Mouse (Mus musculus): Measurements from ENCODE around the gene Dohh. TPM values are rescaled to one million over a fixed set of nuclear protein-coding genes. Genes with fewer than 3 reads are reported as not detected.

The Dohh gene
- polyA plus RNA-seq, 1 experiment: 79.2 TPM

DNA sequence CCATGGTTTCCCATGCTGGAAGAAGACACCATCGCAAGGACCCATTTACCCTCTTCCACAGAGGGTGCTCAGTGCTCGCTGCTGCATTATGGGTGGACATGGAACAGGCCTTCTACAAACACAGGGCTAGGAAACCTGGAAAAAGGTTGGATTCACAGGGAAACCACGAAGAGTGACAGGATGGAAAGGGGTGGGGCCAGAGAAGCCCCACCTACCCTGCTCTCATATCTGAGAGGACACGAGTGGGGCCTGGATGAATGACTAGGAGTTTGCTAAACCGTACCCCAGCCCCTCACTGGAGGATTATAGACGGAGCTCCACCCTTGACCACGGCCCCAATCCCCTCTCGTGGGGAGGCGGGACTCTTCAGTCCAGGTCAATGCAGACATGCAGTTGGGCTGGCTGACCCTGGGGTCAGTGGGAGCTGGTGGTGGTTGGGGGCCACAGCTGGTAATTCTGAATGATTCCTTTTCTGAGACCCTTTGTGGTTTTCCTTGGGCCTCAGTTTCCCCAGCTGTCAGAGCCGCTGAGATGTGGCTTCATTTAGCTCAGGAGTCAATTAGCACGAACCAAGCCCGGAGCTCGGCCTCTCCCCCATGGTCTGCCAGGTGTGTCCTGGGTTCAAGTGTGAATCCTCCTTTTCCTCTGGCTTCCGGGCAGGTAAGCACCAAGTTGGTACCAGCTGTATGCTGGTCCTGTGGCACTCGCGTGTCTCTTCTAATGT, 28.5 kb downstream of the Dohh start:
- TF ChIP-seq POLR2A (IDR thresholded peaks at IDR 0.05; ENCODE audit: borderline replicate concordance, extremely low read depth, low read depth, low read length): no peak
- TF ChIP-seq CTCF (IDR thresholded peaks at IDR 0.05; ENCODE audit: insufficient read depth, low read length): no peak
- Histone ChIP-seq H3K4me3 (replicated peaks; ENCODE audit: extremely low read depth, low read depth, low read length) (no peak overlapping the region), H3K4me1 (ENCODE audit: control insufficient read depth, insufficient read depth, low read length) (peaks cover 91% of the 10 kb centered on the region)
- WGBS: 57% methylated on average over 16 of the region's 16 CpGs
- DNase-seq: no peak

DNA sequence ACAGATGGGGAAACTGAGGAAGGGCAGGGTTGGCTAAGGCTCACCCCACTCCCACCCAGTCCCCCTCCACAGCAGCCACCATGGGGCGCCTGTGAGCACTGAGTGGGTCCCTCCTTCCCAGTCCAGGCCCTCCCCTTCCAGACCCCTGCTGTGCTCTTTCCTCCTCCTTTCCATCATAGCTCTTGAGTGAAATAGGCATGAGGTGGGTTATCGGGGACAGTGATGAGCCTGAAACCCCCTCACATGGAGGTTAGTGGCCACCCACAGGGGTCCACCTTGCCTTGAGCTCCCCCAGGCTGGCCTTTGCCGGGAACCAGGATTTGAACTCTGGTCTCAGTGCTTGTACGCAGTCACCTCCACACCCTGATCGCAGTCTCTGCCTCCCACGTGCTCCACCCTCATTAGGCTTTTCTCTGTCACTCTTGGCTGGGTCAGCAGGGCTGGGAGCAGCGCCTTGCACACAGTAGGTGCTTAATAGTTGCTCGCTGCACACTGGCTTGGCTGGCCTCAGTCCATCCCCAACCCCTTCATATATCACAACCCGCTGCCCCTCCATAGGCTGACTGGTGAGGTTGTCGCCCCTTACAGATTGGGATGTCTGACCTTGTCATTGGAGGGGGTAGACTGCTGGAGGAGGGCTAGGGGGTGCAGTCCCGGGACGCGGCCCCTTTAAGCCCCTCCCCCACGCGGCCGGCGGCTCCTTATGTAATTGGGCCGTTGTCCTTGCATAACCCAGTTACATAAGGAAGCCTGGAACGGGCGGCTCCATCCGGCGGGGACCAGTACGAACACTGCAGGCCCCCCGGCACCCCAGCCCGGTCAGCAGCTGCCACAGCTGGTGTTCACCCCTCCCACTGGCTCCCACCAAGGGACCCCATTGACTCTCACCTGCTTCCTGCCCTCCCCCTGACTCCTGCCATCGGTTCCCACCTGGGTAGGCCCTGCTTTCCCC, 29.4 kb downstream of the Dohh start:
- 22% methylated on average over 26 of the region's 26 CpGs for WGBS
- TF ChIP-seq CTCF (IDR thresholded peaks at IDR 0.05; ENCODE audit: insufficient read depth, low read length) (no peak), POLR2A (IDR thresholded peaks at IDR 0.05; ENCODE audit: borderline replicate concordance, extremely low read depth, low read depth, low read length) (peak; percentile 73; the same call in 1 of the 2 replicates)
- H3K4me1 ChIP-seq (ENCODE audit: control insufficient read depth, insufficient read depth, low read length): peaks cover 87% of the 10 kb centered on the region
- DNase-seq: peak; percentile 90
- peak overlapping the region; percentile 38 for H3K4me3 ChIP-seq (replicated peaks; ENCODE audit: extremely low read depth, low read depth, low read length)

DNA sequence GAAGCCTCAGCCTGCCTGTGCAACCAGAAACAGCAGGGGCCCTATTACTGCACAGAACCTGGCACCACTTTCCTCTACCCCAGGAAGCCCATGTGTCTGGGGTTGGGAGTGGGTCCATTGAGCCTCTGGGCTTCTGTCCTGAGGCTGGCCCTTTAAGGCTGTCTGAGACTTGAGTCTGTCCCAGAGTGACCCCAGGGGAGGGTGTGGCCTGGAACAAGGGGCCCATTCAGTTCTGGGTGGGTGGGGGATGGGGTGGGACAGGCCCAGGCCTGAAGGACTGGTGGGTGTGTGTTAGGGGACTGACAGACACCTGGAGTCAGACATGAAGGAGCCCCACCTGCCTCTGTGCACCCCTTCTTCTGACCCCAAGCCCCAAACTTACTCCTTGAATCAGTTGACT, 30.5 kb downstream of the Dohh start:
- Histone ChIP-seq H3K4me3 (replicated peaks; ENCODE audit: extremely low read depth, low read depth, low read length) (no peak overlapping the region), H3K4me1 (ENCODE audit: control insufficient read depth, insufficient read depth, low read length) (peaks cover 84% of the 10 kb centered on the region)
- peak; percentile 55 for DNase-seq
- TF ChIP-seq CTCF (IDR thresholded peaks at IDR 0.05; ENCODE audit: insufficient read depth, low read length) (no peak), POLR2A (IDR thresholded peaks at IDR 0.05; ENCODE audit: borderline replicate concordance, extremely low read depth, low read depth, low read length) (no peak)

DNA sequence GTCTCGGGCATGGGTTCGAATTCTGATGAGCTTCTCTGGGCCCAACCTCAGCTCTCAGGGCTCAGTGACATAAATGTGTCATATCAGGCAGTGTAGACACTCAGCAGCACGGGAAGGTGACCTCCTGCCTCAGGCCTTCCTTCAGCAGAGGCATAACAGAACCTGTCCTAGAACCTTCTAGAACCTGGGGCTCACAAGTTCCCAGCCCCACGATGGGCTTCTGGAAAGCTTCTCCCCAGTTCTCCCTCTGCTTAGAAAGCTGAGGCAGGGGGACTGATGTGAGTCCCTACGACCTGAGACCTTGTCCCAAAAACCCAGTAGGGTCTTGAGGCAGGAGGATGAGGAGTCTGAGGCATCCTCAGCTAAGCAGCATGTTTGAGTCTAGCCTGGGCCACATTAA, 30.9 kb downstream of the Dohh start:
- TF ChIP-seq POLR2A (IDR thresholded peaks at IDR 0.05; ENCODE audit: borderline replicate concordance, extremely low read depth, low read depth, low read length) (no peak), CTCF (IDR thresholded peaks at IDR 0.05; ENCODE audit: insufficient read depth, low read length) (no peak)
- H3K4me1 ChIP-seq (ENCODE audit: control insufficient read depth, insufficient read depth, low read length): peaks cover 86% of the 10 kb centered on the region
- DNase-seq: no peak
- no peak overlapping the region for H3K4me3 ChIP-seq (replicated peaks; ENCODE audit: extremely low read depth, low read depth, low read length)
- 66% methylated on average over 5 of the region's 5 CpGs for WGBS

GRCm38 (mm10) chr10:81415549-81416310, 31.5 kb downstream of the Dohh start:
- WGBS: 49% methylated on average over 17 of the region's 17 CpGs
- peak; percentile 47 for DNase-seq
- no peak for TF ChIP-seq CTCF (IDR thresholded peaks at IDR 0.05; ENCODE audit: insufficient read depth, low read length)
- TF ChIP-seq POLR2A (IDR thresholded peaks at IDR 0.05; ENCODE audit: borderline replicate concordance, extremely low read depth, low read depth, low read length): no peak
- Histone ChIP-seq H3K4me3 (replicated peaks; ENCODE audit: extremely low read depth, low read depth, low read length) (no peak overlapping the region), H3K4me1 (ENCODE audit: control insufficient read depth, insufficient read depth, low read length) (peaks cover 86% of the 10 kb centered on the region)

GRCm38 (mm10) chr10:81416581-81417226, 32.5 kb downstream of the Dohh start:
- TF ChIP-seq POLR2A (IDR thresholded peaks at IDR 0.05; ENCODE audit: borderline replicate concordance, extremely low read depth, low read depth, low read length): no peak
- TF ChIP-seq CTCF (IDR thresholded peaks at IDR 0.05; ENCODE audit: insufficient read depth, low read length): peak; percentile 59
- WGBS: 4% methylated on average over 26 of the region's 26 CpGs
- Histone ChIP-seq H3K4me1 (ENCODE audit: control insufficient read depth, insufficient read depth, low read length) (peaks cover 79% of the 10 kb centered on the region), H3K4me3 (replicated peaks; ENCODE audit: extremely low read depth, low read depth, low read length) (no peak overlapping the region)
- DNase-seq: peak; percentile 83

- Histone ChIP-seq H3K4me1 (ENCODE audit: control insufficient read depth, insufficient read depth, low read length) (peaks cover 75% of the 10 kb centered on the region), H3K4me3 (replicated peaks; ENCODE audit: extremely low read depth, low read depth, low read length) (no peak overlapping the region)
- DNase-seq: no peak
- 37% methylated on average over 12 of the region's 12 CpGs for WGBS
- TF ChIP-seq POLR2A (IDR thresholded peaks at IDR 0.05; ENCODE audit: borderline replicate concordance, extremely low read depth, low read depth, low read length): no peak
- TF ChIP-seq CTCF (IDR thresholded peaks at IDR 0.05; ENCODE audit: insufficient read depth, low read length): no peak
Observed at GRCm38 (mm10) chr10:81417227-81418215, 33.3 kb downstream of the Dohh start.

All from lung, adult 2 months (tissue).